Mouse (Mus musculus) adipose tissue, adult 10 weeks (tissue): ENCODE results near the gene Golim4. TPM values are rescaled to one million over a fixed set of nuclear protein-coding genes. Genes with fewer than 3 reads are reported as not detected.

Experiments used
- polyA plus RNA-seq: library from polyadenylated mRNA; stranded (reverse); fragments of 350-450 nt; fragmentation: Illumina TruSeq; extraction: RNeasy Lipid Tissue Mini Kit (QIAGEN cat#74804); gene quantifications from one replicate; pipeline ENCODE4 v1.2.3, GENCODE M21; 2014; ENCODE audit warnings: low read depth, low replicate concordance

The Golim4 gene
- polyA plus RNA-seq: 20.2 TPM

GRCm38 (mm10) chr3:75956551-75957302 is at the start of gene Golim4:
Gene Golim4, minus strand, starts transcription at chr3:75956949.

Other genes starting within 250 kb of the Golim4 start
- not detected for gene Gm29133, start 208.8 kb downstream of the Golim4 start, polyA plus RNA-seq
- gene Fstl5, start 117.3 kb upstream of the Golim4 start, polyA plus RNA-seq: not detected